Mouse (Mus musculus): ENCODE data around the gene Scrn3. TPM values are rescaled to one million over a fixed set of nuclear protein-coding genes. Genes with fewer than 3 reads are reported as not detected.

The Scrn3 gene
- total RNA-seq, 2 experiments from 2014 or later: 20.2 to 21.8 TPM

GRCm38 (mm10) chr2:73385172-73385571, 72.8 kb downstream of the Scrn3 start:
- no peak for DNase-seq

- peak; percentile 6 for DNase-seq
Observed at GRCm38 (mm10) chr2:73385641-73386355, 73.4 kb downstream of the Scrn3 start.

- peak; percentile 100 for DNase-seq
Observed at GRCm38 (mm10) chr2:73386356-73387046, 74.1 kb downstream of the Scrn3 start, which contains the start of gene Gpr155. Gene Gpr155 (minus strand): TSS chr2:73386572.

Other genes starting within 250 kb of the Scrn3 start
- 100 to 1,000 TPM; 101 to 120 TPM for gene Ola1, start 93.7 kb upstream of the Scrn3 start, total RNA-seq (2021)
- gene Sp9, start 40.7 kb upstream of the Scrn3 start, total RNA-seq (2021): under 1 TPM in 1 of 2 experiments, not detected in 1; 0.05 TPM
- gene Cir1, start 100 bp downstream of the Scrn3 start, total RNA-seq (2021): 10 to 100 TPM; 14.7 to 15.2 TPM
- gene Gpr155, start 74.0 kb downstream of the Scrn3 start, total RNA-seq (2021): 10 to 100 TPM; 11.9 to 12.0 TPM
- gene Wipf1, start 217.1 kb downstream of the Scrn3 start, total RNA-seq (2021): 10 to 100 TPM; 21.5 to 27.6 TPM

All from gastrocnemius, postnatal 10 days (tissue).